Mouse (Mus musculus) brain, embryonic 14.5 days (tissue): ENCODE data around the gene Gm21972.

Experiments used
- CTCF ChIP-seq: fragments of 200-500 bp; IDR thresholded peaks from 2 replicates; pipeline ENCODE4 v1.5.1; 2012; ENCODE audit warnings: inconsistent platforms, mild to moderate bottlenecking, moderate library complexity, borderline replicate concordance; ENCODE audit not compliant: insufficient read depth, insufficient read length; ENCODE audit errors: extremely low read depth
- POLR2A ChIP-seq: fragments of 200-500 bp; IDR thresholded peaks from 2 replicates; pipeline ENCODE4 v1.6.1; 2012; ENCODE audit warnings: mild to moderate bottlenecking, inconsistent platforms, borderline replicate concordance; ENCODE audit not compliant: poor library complexity, insufficient read depth, insufficient read length, severe bottlenecking; ENCODE audit errors: extremely low read depth

DNA sequence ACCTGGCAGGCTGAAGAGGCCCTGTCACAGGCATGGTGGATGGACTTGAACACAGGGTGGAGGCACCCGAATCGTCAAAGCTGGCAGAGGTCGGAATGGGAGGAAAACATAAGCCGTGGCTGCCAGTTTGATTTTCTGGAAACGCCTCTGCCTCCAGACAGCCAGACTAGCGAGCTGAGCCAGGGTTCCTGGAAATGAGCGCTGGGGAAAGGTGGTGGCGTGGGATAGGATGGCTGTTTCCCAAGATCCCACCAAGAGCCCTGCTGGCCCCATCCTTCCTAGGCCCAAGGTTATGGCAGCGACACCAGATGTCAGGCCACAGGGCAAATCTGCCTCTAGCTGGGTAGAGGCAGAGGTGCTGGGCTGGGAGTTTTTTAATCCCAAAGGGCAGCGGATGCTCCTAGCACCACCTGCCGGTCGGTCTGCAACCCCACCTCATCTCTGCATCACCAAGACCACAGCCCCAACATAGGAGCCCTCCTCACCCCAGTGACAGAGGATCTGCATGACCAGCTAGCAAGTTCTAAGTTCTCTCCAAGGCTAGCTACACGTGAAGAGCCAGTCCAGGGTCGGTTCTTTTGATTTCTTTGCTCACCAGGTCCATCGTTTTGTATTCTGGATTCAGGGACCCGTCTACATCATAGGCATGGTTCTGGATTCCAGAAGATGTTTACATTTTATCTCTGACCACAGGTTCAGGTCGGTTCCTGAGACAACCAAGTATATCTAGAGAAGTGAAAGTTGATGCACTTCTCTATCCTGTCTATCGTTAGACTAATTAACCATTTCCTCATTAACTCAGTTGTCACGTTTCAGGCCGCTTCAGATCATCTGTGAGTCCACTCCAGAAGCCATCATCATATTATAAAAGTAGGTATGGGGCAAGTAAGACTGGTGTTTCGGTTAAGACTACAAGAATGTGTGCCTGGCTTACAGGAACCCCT is 10.8 kb downstream of the Gm21972 start:
- no peak for TF ChIP-seq POLR2A
- TF ChIP-seq CTCF, result peak; percentile 13; the same call in 1 of the 2 replicates
